Mouse (Mus musculus) kidney, postnatal 0 days (tissue): ENCODE measurements around the gene Bpifc. TPM values are rescaled to one million over a fixed set of nuclear protein-coding genes. Genes with fewer than 3 reads are reported as not detected.
A peak's percentile ranks its signal among the peaks of the same experiment; 100 is the strongest.

Source experiments
- ATAC-seq: fragments of 200-750 bp; cut with Nextera tagmentation; replicated peaks from 2 replicates; pipeline ENCODE4 v1.8.0; 2017; ENCODE audit warnings: low read depth, moderate number of reproducible peaks, moderate TSS enrichment, moderate library complexity; ENCODE audit not compliant: low FRiP score
- DNase-seq: peaks from one replicate; pipeline ENCODE4 v3.0.0-alpha.2; 2016; ENCODE audit warnings: low spot score
- H3K27ac ChIP-seq: fragments of 300-500 bp; sonication (generic); 2 replicates; pipeline ENCODE4 v1.5.1; 2014; ENCODE audit warnings: mild to moderate bottlenecking
- H3K27me3 ChIP-seq: fragments of 300-500 bp; sonication (generic); 2 replicates; pipeline ENCODE4 v1.6.1; 2014; ENCODE audit warnings: low read length, mixed read lengths; ENCODE audit not compliant: insufficient read depth
- H3K36me3 ChIP-seq: fragments of 300-500 bp; sonication (generic); 2 replicates; pipeline ENCODE4 v1.6.1; 2014; ENCODE audit warnings: low read length, mixed read lengths; ENCODE audit not compliant: insufficient read depth
- H3K4me1 ChIP-seq: fragments of 300-500 bp; sonication (generic); replicated peaks from 2 replicates; pipeline ENCODE4 v1.6.1; 2014; ENCODE audit warnings: antibody characterized with exemption, low read length, mixed read lengths; ENCODE audit not compliant: insufficient read depth
- H3K4me2 ChIP-seq: fragments of 300-500 bp; sonication (generic); 2 replicates; pipeline ENCODE4 v1.6.1; 2014; ENCODE audit warnings: mild to moderate bottlenecking, low read length, moderate library complexity, mixed read lengths
- H3K4me3 ChIP-seq: fragments of 300-500 bp; sonication (generic); replicated peaks from 2 replicates; pipeline ENCODE4 v1.5.1; 2014; ENCODE audit warnings: low read depth, low read length
- H3K9ac ChIP-seq: fragments of 300-500 bp; sonication (generic); 2 replicates; pipeline ENCODE4 v1.6.1; 2014; ENCODE audit warnings: low read depth, low read length
- H3K9me3 ChIP-seq: fragments of 300-500 bp; sonication (generic); replicated peaks from 2 replicates; pipeline ENCODE4 v1.6.1; 2016; ENCODE audit warnings: low read length, inconsistent platforms, mixed read lengths
- CTCF ChIP-seq: IDR thresholded peaks from 2 replicates; pipeline ENCODE4 v1.5.1; 2016; ENCODE audit warnings: antibody characterized with exemption, low read depth, mild to moderate bottlenecking, moderate library complexity
- WGBS: fragments of 180-500 bp; shearing (Covaris S2); extraction: QIAGEN DNeasy Blood & Tissue Kit; methylation state at CpG from one replicate; pipeline ENCODE4 v1.1.7; 2014; 5-methylcytosine and 5-hydroxymethylcytosine counted together
- polyA plus RNA-seq: library from polyadenylated mRNA; unstranded; fragments of >200 nt; fragmentation: Nextera tagmentation; extraction: Ambion mirVana; gene quantifications from 2 replicates; pipeline ENCODE4 v1.2.1, GENCODE M21; 2015

Bpifc gene
- polyA plus RNA-seq, 1 experiment from 2014 or later = 0.25 TPM

GRCm38 (mm10) chr10:86050522-86050921 lies 38.8 kb upstream of the Bpifc start:
- Histone ChIP-seq H3K9ac (no peak overlapping the region), H3K27me3 (no peaks in the 10 kb centered on the region), H3K4me3 (no peak overlapping the region), H3K27ac (0 out of 2 replicates have a peak overlapping the region, but pooled peaks have one; percentile 25), H3K36me3 (peaks cover 22% of the 10 kb centered on the region), H3K4me1 (no peaks in the 10 kb centered on the region), H3K4me2 (no peak overlapping the region), H3K9me3 (no peaks in the 10 kb centered on the region)
- 22% methylated on average over 2 of the region's 2 CpGs for whole genome bisulfite sequencing
- DNase-seq (no peak), ATAC-seq (no peak)
- no peak for TF ChIP-seq CTCF

GRCm38 (mm10) chr10:86047786-86048185 lies 36.1 kb upstream of the Bpifc start:
- H3K4me2 ChIP-seq = no peak overlapping the region
- no peak for ATAC-seq
- no peaks in the 10 kb centered on the region for H3K9me3 ChIP-seq
- 91% methylated on average over 9 of the region's 9 CpGs for WGBS
- H3K36me3 ChIP-seq = peaks cover 27% of the 10 kb centered on the region
- no peaks in the 10 kb centered on the region for H3K4me1 ChIP-seq
- no peaks in the 10 kb centered on the region for H3K27me3 ChIP-seq
- no peak overlapping the region for H3K9ac ChIP-seq
- H3K4me3 ChIP-seq = no peak overlapping the region
- DNase-seq = no peak
- no peak for TF ChIP-seq CTCF
- no peak overlapping the region for H3K27ac ChIP-seq

DNA sequence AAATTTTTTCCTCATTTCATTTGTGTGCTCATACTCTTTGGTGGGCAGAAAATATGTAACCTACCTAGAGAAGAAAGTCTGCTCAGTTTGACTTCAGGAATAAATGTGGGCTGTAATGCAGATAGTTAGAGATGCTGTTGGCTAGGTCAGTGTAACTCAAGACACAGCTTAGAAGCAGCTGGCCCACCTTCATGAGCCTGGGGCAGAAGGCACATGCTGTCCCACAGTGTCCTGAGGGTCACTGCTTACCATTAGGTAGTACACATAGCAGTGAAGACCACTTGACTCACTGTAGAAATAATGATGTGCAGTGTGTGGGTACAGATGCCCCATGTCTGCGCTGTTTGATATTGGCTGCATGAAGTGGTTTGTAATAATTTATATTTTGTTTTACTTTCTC lies 34.7 kb upstream of the Bpifc start:
- H3K36me3 ChIP-seq = peaks cover 29% of the 10 kb centered on the region
- H3K4me3 ChIP-seq = no peak overlapping the region
- 86% methylated on average over 1 of the region's 1 CpGs for WGBS
- H3K4me2 ChIP-seq = no peak overlapping the region
- no peak overlapping the region for H3K27ac ChIP-seq
- ATAC-seq (no peak), DNase-seq (no peak)
- no peak for TF ChIP-seq CTCF
- no peak overlapping the region for H3K9ac ChIP-seq
- no peaks in the 10 kb centered on the region for H3K9me3 ChIP-seq
- H3K27me3 ChIP-seq = no peaks in the 10 kb centered on the region
- no peaks in the 10 kb centered on the region for H3K4me1 ChIP-seq

DNA sequence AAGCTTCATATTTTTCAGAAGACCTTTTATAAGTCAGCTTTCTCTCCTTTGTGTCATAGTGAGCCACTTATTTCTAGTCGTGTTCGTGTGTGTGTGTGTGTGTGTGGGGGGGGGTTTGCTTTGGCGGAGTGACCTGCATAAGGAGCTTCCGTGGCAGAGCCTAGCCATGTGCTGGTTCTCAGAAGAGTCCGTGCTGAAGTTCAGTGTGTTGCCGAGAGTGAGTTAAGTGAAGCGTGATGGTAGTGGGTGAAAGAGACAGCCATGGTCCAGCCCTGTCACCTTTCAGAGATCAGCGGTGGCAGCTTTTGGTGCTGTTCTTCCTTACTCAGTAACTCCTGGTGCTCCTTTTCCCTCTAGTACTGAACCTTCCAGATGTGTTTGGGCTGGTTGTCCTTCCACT lies 32.4 kb upstream of the Bpifc start:
- Histone ChIP-seq H3K9ac (no peak overlapping the region), H3K4me3 (no peak overlapping the region), H3K4me2 (no peak overlapping the region), H3K27me3 (no peaks in the 10 kb centered on the region), H3K4me1 (no peaks in the 10 kb centered on the region), H3K36me3 (peaks cover 22% of the 10 kb centered on the region), H3K27ac (no peak overlapping the region), H3K9me3 (no peaks in the 10 kb centered on the region)
- WGBS = 83% methylated on average over 8 of the region's 8 CpGs
- ATAC-seq = 0 out of 2 replicates have a peak, but pooled peaks have one; percentile 40
- no peak for TF ChIP-seq CTCF
- no peak for DNase-seq

DNA sequence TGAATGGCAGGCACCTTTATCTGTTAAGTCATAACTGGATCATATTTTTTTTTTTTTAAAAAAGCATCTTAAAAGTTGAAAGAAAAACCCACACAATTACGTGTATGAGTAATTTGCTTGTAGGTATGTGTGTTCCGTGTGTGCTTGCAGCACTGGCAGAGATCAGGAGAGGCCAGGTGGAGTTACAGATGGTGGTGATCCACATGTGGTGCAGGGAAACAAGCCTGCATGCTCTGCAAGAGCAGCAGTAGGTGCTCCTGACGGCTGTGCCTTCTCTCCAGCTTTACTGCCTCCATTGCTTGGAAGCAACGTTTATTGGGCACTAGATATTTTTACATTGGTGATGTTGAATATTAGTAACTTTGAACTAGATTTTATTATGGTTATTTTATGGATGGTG lies 32.0 kb upstream of the Bpifc start:
- no peak for DNase-seq
- no peak overlapping the region for H3K9ac ChIP-seq
- WGBS = 86% methylated on average over 4 of the region's 4 CpGs
- TF ChIP-seq CTCF = no peak
- H3K36me3 ChIP-seq = peaks cover 22% of the 10 kb centered on the region
- H3K4me2 ChIP-seq = no peak overlapping the region
- no peaks in the 10 kb centered on the region for H3K27me3 ChIP-seq
- H3K4me3 ChIP-seq = no peak overlapping the region
- H3K9me3 ChIP-seq = no peaks in the 10 kb centered on the region
- H3K4me1 ChIP-seq = no peaks in the 10 kb centered on the region
- ATAC-seq = no peak
- no peak overlapping the region for H3K27ac ChIP-seq

GRCm38 (mm10) chr10:86034007-86034728 lies 22.5 kb upstream of the Bpifc start:
- H3K9me3 ChIP-seq = no peaks in the 10 kb centered on the region
- H3K4me2 ChIP-seq = no peak overlapping the region
- DNase-seq (no peak), ATAC-seq (no peak)
- H3K27ac ChIP-seq = no peak overlapping the region
- TF ChIP-seq CTCF = no peak
- no peaks in the 10 kb centered on the region for H3K4me1 ChIP-seq
- H3K9ac ChIP-seq = no peak overlapping the region
- peaks cover 20% of the 10 kb centered on the region for H3K36me3 ChIP-seq
- H3K4me3 ChIP-seq = no peak overlapping the region
- 70% methylated on average over 2 of the region's 2 CpGs for WGBS
- H3K27me3 ChIP-seq = no peaks in the 10 kb centered on the region

- no peak for TF ChIP-seq CTCF
- ATAC-seq = no peak
- Histone ChIP-seq H3K4me2 (no peak overlapping the region), H3K27ac (no peak overlapping the region), H3K4me3 (no peak overlapping the region), H3K36me3 (peaks cover 22% of the 10 kb centered on the region), H3K27me3 (no peaks in the 10 kb centered on the region), H3K9ac (no peak overlapping the region), H3K9me3 (no peaks in the 10 kb centered on the region), H3K4me1 (no peaks in the 10 kb centered on the region)
- no peak for DNase-seq
- 88% methylated on average over 3 of the region's 3 CpGs for WGBS
Measured at GRCm38 (mm10) chr10:86032517-86032916, 20.8 kb upstream of the Bpifc start.
